Mouse (Mus musculus) embryonic fibroblast, embryonic 13.5 days (primary cell): ENCODE results near the gene 4932438H23Rik.

Source experiments
- CTCF ChIP-seq: IDR thresholded peaks from 2 replicates; pipeline ENCODE4 v1.5.1; 2011; ENCODE audit warnings: mild to moderate bottlenecking, control low read depth, low read length, moderate library complexity, borderline replicate concordance; ENCODE audit not compliant: insufficient read depth
- POLR2A ChIP-seq: IDR thresholded peaks from 2 replicates; pipeline ENCODE4 v1.6.1; 2011; ENCODE audit warnings: low read depth, mild to moderate bottlenecking, control low read depth, low read length, moderate library complexity

- no peak for TF ChIP-seq POLR2A
- no peak for TF ChIP-seq CTCF
These were observed 41.3 kb downstream of the 4932438H23Rik start for GRCm38 (mm10) chr16:91053599-91053998.
